Mouse (Mus musculus): ENCODE measurements around the gene Trio. TPM values are rescaled to one million over a fixed set of nuclear protein-coding genes. Genes with fewer than 3 reads are reported as not detected.
"Not testable (repeated sequence)": the region's sequence is repeated elsewhere in the genome, so short reads cannot be mapped to it uniquely, and the experiment has no call there.

Gene Trio
- polyA plus RNA-seq, 1 experiment from 2014 or later = 38.4 TPM

DNA sequence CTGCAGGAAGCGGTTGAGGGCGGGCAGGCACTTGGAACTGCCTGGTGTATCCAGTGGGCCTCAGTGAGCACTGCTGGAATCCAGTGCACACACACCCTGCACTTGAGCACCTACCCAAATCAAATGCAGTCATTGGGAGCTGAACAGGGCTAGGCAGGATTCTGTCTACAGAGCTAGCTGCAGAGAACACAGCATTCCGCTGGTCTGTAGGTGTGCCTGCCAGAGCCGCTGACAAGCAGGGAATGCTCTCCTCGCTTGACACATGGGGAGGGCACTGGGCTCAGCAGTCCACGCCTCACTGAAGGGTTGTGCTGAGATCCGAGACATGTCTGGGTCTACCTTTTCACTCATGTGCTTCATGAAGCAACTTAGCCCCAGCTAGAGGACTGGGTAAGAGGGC is 285.6 kb downstream of the Trio start:
- no peak for DNase-seq (ENCODE audit: low spot score)
- Histone ChIP-seq H3K36me3 (peaks cover 93% of the 10 kb centered on the region), H3K4me1 (no peaks in the 10 kb centered on the region), H3K4me3 (no peak overlapping the region), H3K27ac (no peak overlapping the region), H3K27me3 (ENCODE audit: low read depth, poor library complexity, severe bottlenecking) (no peaks in the 10 kb centered on the region), H3K9me3 (replicated peaks) (no peaks in the 10 kb centered on the region)
- 97% methylated on average over 7 of the region's 7 CpGs for WGBS

DNA sequence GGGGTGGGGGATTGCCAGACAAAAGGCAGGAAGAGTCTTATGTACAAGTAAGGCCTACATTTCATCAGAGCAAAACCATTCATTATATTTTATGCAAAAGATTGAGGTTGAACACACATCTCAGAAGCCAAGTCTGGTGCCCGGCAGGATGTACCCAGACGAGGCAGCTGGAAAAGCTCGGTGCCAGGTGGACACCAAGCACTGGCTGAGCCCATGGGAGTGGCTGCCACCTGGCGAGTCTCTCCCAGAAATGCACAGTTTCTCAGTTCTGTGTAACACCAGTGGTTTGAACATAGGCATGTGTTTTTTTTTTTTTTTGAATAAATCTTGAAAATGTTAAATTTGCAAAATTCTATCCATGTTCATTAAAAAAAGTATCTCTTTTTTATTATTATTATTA is 293.8 kb downstream of the Trio start:
- Histone ChIP-seq H3K27me3 (ENCODE audit: low read depth, poor library complexity, severe bottlenecking) (no peaks in the 10 kb centered on the region), H3K9me3 (replicated peaks) (no peaks in the 10 kb centered on the region), H3K4me3 (no peak overlapping the region), H3K27ac (no peak overlapping the region), H3K4me1 (no peaks in the 10 kb centered on the region), H3K36me3 (peaks cover 66% of the 10 kb centered on the region)
- WGBS = 89% methylated on average over 4 of the region's 4 CpGs
- DNase-seq (ENCODE audit: low spot score) = no peak

DNA sequence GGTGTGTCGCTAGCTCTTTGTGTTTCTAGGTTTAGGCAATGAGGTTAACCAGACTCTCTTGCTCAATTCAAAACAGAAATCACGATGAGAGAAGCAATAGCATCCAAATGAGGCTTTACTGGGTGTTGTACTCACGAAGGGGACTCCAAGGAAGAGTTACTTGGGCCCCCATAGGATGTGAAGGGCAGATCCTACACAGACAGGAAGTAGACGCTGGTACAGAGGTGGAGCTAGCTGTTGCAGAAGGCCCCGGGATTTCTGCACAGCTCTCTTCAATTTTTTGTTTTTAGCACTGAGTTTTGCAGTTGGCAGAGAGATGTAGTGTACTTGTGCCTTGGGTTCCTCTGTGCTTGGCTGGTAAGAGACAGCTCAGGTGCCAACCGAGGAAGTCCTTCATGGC is 299.4 kb downstream of the Trio start:
- no peaks in the 10 kb centered on the region for H3K27me3 ChIP-seq (ENCODE audit: low read depth, poor library complexity, severe bottlenecking)
- DNase-seq (ENCODE audit: low spot score) = no peak
- 0 out of 2 replicates have a peak overlapping the region, but pooled peaks have one; percentile 30 for H3K27ac ChIP-seq
- H3K36me3 ChIP-seq = peaks cover 12% of the 10 kb centered on the region
- H3K4me3 ChIP-seq = no peak overlapping the region
- no peaks in the 10 kb centered on the region for H3K9me3 ChIP-seq (replicated peaks)
- H3K4me1 ChIP-seq = peaks cover 14% of the 10 kb centered on the region
- 83% methylated on average over 6 of the region's 6 CpGs for WGBS

DNA sequence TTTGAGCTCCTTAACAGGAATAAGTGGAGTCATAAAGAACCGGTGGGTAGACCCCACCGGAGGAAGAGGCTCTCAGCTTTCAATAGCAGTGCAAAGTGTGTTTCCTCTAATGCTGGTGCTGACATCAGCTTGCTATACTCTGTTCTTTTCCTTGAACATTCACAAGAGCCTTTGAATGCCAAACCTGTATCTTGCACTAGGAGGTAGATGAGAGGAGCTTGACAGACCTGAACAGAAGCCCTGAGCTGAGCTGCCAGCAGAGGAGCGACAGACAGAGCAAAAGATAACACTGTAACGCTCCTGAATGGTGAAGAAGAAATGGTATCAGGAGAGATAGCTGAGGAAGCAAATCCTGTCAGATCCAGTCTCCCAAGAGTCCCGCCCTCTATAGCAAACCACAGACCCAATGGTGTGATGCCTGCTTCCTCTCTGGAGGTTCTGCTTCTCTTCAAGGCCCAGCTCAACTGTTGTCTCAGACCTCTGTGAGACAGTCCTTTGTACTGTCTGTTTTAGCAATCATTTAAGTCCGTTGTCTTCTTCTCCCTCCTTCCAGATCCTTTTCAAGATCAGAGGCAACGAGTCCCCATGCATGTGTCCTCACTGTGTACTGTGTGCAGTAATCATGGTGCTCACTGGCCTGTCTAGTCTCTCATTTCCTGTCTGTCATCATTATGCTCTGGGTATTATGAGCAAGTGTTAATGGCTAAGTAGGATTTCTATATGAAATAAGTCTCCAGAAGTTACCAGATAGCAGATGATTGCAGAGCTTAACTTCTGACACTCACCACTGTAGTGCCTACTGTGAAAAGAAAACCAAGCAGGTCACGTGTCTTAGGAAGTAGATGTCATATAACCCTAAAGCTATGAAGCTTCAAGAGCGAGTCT is 300.6 kb downstream of the Trio start:
- Histone ChIP-seq H3K36me3 (0 out of 2 replicates have a peak, but pooled peaks cover 3% of the 10 kb centered on the region), H3K4me1 (peaks cover 14% of the 10 kb centered on the region), H3K9me3 (replicated peaks) (no peaks in the 10 kb centered on the region), H3K27me3 (ENCODE audit: low read depth, poor library complexity, severe bottlenecking) (no peaks in the 10 kb centered on the region), H3K4me3 (no peak overlapping the region), H3K27ac (peak overlapping the region; percentile 38)
- no peak for DNase-seq (ENCODE audit: low spot score)
- WGBS = 77% methylated on average over 9 of the region's 9 CpGs

DNA sequence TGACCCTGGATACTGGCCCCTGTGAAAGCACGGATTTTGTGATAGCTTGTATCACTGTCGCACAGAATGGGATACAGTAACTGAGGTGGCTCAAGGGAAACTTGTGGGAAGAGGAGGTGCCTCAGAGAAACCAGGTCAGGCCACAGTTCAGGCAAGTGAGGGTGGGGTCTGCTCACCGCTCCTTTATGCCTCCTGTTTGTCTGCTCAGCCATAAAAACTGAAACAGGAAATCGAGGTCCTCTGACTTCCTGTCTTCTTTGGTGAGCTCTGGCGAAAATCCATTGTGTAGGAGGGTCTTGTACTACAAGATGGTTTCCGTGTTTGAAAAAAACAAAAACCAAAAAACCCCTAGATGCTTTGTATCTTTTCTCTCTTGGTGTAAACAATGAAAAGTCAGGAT is 301.4 kb downstream of the Trio start:
- DNase-seq (ENCODE audit: low spot score) = no peak
- Histone ChIP-seq H3K4me1 (peaks cover 14% of the 10 kb centered on the region), H3K9me3 (replicated peaks) (no peaks in the 10 kb centered on the region), H3K27ac (peak overlapping the region; percentile 38), H3K4me3 (no peak overlapping the region), H3K27me3 (ENCODE audit: low read depth, poor library complexity, severe bottlenecking) (no peaks in the 10 kb centered on the region), H3K36me3 (no peaks in the 10 kb centered on the region)
- 74% methylated on average over 6 of the region's 6 CpGs for WGBS

DNA sequence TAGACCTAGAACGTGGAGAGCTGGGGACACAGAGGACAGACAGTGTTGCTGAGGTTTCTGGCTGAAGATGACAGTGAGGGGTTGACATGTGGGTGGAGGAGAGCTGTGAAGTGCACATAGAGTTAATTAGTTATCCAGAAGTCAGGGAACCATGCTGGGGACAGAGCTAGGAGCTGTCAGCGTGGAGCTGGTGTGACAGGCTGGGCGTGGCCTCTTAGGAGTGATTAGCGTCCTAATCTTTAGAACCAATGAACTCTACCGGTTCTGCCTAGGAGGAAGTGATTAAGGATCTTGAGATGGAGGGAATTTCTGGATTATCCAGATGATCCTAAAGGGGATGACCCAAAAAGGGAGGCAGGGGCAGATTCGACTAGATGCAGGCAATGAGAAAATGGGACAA is 301.9 kb downstream of the Trio start:
- peak overlapping the region; percentile 38; the same call in 1 of the 2 replicates for H3K27ac ChIP-seq
- WGBS = 63% methylated on average over 6 of the region's 6 CpGs
- H3K27me3 ChIP-seq (ENCODE audit: low read depth, poor library complexity, severe bottlenecking) = no peaks in the 10 kb centered on the region
- H3K9me3 ChIP-seq (replicated peaks) = no peaks in the 10 kb centered on the region
- peaks cover 14% of the 10 kb centered on the region for H3K4me1 ChIP-seq
- no peak for DNase-seq (ENCODE audit: low spot score)
- no peak overlapping the region for H3K4me3 ChIP-seq
- no peaks in the 10 kb centered on the region for H3K36me3 ChIP-seq

DNA sequence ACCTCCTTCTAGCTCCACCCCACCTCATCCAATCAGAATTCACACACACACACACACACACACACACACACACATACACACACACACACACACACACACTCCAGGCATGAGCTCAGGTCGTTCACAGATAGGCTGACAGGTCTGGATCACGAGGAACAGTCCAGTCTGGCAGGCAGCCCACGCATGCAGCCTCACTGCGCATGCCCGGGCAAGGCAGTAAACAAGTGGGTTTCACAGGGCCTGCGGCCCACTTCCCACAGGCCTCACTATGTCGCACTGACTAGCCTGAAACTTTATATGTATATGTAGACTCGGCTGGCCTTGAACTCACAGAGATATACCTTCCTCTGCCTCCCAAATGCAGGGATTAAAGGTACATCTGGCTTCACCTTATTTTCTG is 305.4 kb downstream of the Trio start:
- not testable (repeated sequence) for H3K27me3 ChIP-seq (ENCODE audit: low read depth, poor library complexity, severe bottlenecking); H3K9me3 ChIP-seq (replicated peaks); H3K27ac ChIP-seq; H3K36me3 ChIP-seq; H3K4me3 ChIP-seq; DNase-seq (ENCODE audit: low spot score)
- WGBS = 91% methylated on average over 8 of the region's 8 CpGs
- peaks cover 11% of the 10 kb centered on the region for H3K4me1 ChIP-seq

DNA sequence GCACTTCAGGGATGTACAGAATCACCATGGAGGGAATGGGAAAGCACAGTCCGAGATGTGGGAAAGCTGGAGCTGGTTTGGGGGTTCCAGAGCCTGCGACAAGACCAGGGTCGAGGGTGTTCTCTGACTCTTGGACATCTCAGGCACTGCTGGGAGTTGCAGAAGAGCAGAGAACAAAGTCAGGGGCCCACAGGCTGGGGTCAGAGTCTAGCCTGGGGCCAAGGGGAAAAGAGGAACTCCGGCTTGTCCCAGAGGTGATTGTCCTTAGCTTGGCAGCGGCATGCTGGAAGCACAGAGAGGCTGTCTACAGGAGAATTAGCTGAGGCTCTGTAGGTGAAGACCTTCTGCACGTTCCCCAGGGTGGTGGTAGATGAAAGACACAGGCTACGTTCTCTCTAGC is 307.0 kb downstream of the Trio start:
- Histone ChIP-seq H3K9me3 (replicated peaks) (no peaks in the 10 kb centered on the region), H3K36me3 (no peaks in the 10 kb centered on the region), H3K4me1 (peaks cover under 1% of the 10 kb centered on the region; the same call in 1 of the 2 replicates), H3K27me3 (ENCODE audit: low read depth, poor library complexity, severe bottlenecking) (no peaks in the 10 kb centered on the region), H3K4me3 (no peak overlapping the region), H3K27ac (no peak overlapping the region)
- 83% methylated on average over 7 of the region's 7 CpGs for WGBS
- DNase-seq (ENCODE audit: low spot score) = no peak

DNA sequence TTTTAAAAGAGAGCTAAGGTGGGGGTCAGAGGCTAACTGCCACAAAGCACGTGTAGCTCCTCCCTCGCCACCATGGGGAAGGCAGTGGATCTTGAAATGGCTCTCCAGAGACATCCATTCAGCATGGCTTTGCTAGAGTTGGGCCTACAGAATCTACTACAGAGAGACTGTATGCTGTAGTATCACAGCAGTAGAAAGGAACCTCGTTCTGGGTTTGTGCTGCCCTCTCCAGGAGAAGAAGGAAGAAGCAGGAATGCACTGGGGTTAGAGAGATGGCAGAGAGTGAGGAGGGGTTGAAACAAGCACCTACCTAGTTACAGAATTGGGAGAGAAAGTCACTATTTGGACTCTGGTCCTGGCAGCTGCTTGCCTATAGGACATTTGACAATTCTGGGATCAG is 310.3 kb downstream of the Trio start:
- Histone ChIP-seq H3K4me1 (no peaks in the 10 kb centered on the region), H3K9me3 (replicated peaks) (no peaks in the 10 kb centered on the region), H3K36me3 (no peaks in the 10 kb centered on the region), H3K27ac (no peak overlapping the region), H3K4me3 (no peak overlapping the region), H3K27me3 (ENCODE audit: low read depth, poor library complexity, severe bottlenecking) (no peaks in the 10 kb centered on the region)
- no peak for DNase-seq (ENCODE audit: low spot score)
- 38% methylated on average over 3 of the region's 3 CpGs for WGBS

DNA sequence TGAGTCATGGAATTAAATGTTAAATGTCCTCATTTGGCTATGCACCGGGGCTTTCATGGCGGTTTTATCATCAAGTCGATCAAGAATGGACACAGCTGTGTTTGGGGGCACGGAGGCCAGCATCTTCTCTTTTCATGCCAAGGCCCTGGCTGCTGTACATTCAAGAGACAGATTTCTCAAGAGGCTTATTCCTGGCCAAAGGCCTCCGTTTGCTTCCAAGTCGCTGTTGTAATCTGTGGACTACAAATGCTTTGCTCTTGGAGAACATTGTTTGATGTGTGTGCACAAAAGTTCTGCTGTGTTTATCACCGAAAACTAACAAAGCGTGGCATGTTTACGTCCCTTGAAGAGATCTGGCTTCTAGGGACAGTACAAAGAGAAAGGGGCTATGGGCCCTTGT is 314.9 kb downstream of the Trio start:
- WGBS = 89% methylated on average over 9 of the region's 9 CpGs
- no peak for DNase-seq (ENCODE audit: low spot score)
- H3K27ac ChIP-seq = no peak overlapping the region
- H3K4me1 ChIP-seq = peaks cover 4% of the 10 kb centered on the region; the same call in 1 of the 2 replicates
- no peak overlapping the region for H3K4me3 ChIP-seq
- no peaks in the 10 kb centered on the region for H3K27me3 ChIP-seq (ENCODE audit: low read depth, poor library complexity, severe bottlenecking)
- no peaks in the 10 kb centered on the region for H3K9me3 ChIP-seq (replicated peaks)
- no peaks in the 10 kb centered on the region for H3K36me3 ChIP-seq

DNA sequence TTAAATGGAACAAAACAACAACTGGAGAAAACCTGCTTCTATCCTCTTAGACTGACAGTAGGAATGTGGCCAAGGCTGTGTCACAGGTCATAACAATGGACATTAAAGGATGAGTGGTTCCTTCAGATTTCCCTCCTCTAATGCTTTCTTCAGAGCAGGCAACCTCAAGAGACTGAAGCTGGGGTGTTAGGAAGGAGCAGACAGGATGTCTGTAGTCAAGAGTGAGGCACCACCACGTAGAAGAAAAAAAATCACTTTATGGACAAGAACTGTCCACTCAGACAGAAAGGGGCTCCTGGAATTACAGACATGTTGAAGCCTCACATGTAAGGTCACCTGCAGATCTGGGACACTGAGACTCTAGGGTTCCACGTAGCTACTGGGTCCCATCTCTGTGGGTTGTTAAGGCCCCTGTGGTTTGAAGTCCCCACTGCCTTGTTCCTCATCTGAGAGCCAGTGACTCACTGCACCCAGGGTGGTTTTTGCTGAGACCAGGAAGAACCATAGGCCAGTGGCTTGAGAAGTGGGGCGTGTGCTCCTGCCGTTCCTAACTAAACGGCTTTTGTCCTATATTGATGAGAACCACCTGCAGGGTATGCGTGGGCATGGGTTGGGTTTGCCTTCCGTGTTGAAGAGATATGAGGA is 316.6 kb downstream of the Trio start:
- no peaks in the 10 kb centered on the region for H3K9me3 ChIP-seq (replicated peaks)
- no peak for DNase-seq (ENCODE audit: low spot score)
- 90% methylated on average over 7 of the region's 7 CpGs for WGBS
- no peak overlapping the region for H3K27ac ChIP-seq
- no peaks in the 10 kb centered on the region for H3K27me3 ChIP-seq (ENCODE audit: low read depth, poor library complexity, severe bottlenecking)
- no peaks in the 10 kb centered on the region for H3K36me3 ChIP-seq
- peaks cover 4% of the 10 kb centered on the region; the same call in 1 of the 2 replicates for H3K4me1 ChIP-seq
- no peak overlapping the region for H3K4me3 ChIP-seq

DNA sequence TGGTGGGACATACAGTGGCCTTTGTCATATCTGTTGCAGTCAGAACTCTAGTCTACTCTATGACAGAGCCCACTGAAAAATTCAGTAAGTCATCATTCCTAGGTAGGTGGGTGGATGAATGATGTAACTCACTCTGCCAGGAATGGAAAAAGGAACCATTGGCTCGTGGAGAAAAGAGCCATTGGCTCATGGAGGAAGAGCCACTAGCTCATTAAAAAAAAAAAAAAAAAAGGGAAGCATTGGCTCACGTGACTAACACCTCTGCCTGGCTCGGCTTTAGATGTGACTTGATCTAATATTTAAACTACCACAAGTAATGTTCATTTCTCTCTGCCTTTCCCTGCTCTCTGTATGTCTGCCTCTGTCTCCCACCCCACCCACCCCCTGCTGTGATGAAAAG is 317.1 kb downstream of the Trio start:
- H3K27me3 ChIP-seq (ENCODE audit: low read depth, poor library complexity, severe bottlenecking) = no peaks in the 10 kb centered on the region
- WGBS = 73% methylated on average over 3 of the region's 3 CpGs
- H3K4me1 ChIP-seq = peaks cover 4% of the 10 kb centered on the region; the same call in 1 of the 2 replicates
- no peak overlapping the region for H3K4me3 ChIP-seq
- no peaks in the 10 kb centered on the region for H3K36me3 ChIP-seq
- H3K27ac ChIP-seq = no peak overlapping the region
- no peaks in the 10 kb centered on the region for H3K9me3 ChIP-seq (replicated peaks)
- DNase-seq (ENCODE audit: low spot score) = no peak

DNA sequence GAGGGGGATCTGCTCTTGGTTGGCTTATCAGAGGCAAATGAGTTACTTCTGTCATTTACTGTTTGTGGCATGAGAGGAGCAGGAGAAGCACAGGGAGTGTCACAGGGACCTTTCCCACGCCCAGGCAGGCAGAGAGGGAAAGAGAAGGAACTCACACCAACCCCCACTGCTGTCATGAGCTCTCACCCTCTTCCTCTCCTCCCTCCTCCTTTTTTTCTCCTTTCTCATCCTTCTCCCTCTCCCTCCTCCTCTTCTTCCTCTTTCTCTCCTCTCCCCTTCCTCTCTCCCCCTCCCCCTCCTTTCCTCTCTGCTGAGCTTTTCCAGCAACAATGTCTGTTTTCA is 322.7 kb downstream of the Trio start:
- peaks cover 12% of the 10 kb centered on the region for H3K4me1 ChIP-seq
- no peaks in the 10 kb centered on the region for H3K36me3 ChIP-seq
- H3K4me3 ChIP-seq = no peak overlapping the region
- no peak for DNase-seq (ENCODE audit: low spot score)
- WGBS = 36% methylated on average over 1 of the region's 1 CpGs
- H3K9me3 ChIP-seq (replicated peaks) = no peaks in the 10 kb centered on the region
- no peaks in the 10 kb centered on the region for H3K27me3 ChIP-seq (ENCODE audit: low read depth, poor library complexity, severe bottlenecking)
- H3K27ac ChIP-seq = peak overlapping the region; percentile 46

Measured in limb, embryonic 10.5 days (tissue).